Mouse (Mus musculus) ES-Bruce4 (cell line): ENCODE results near the gene Dot1l. TPM values are rescaled to one million over a fixed set of nuclear protein-coding genes. Genes with fewer than 3 reads are reported as not detected.
"Not testable (repeated sequence)": the region's sequence is repeated elsewhere in the genome, so short reads cannot be mapped to it uniquely, and the experiment has no call there.

Experiments
- H3K27ac ChIP-seq: 2 replicates; pipeline ENCODE4 v1.5.1; 2012; ENCODE audit warnings: low read length, inconsistent platforms; ENCODE audit not compliant: insufficient read depth
- H3K27me3 ChIP-seq: 2 replicates; pipeline ENCODE4 v1.6.1; 2012; ENCODE audit warnings: mild to moderate bottlenecking, low read length, inconsistent platforms; ENCODE audit not compliant: control insufficient read depth, poor library complexity, insufficient read depth, severe bottlenecking
- H3K36me3 ChIP-seq: 2 replicates; pipeline ENCODE4 v1.6.1; 2012; ENCODE audit warnings: inconsistent platforms, mild to moderate bottlenecking, low read length, moderate library complexity; ENCODE audit not compliant: control insufficient read depth, poor library complexity, insufficient read depth, severe bottlenecking
- H3K4me1 ChIP-seq: one replicate; pipeline ENCODE4 v1.8.1; 2011; ENCODE audit warnings: low read length; ENCODE audit not compliant: control insufficient read depth, insufficient read depth
- H3K4me3 ChIP-seq: 2 replicates; pipeline ENCODE4 v1.5.1; 2011; ENCODE audit warnings: low read depth, mild to moderate bottlenecking, low read length
- H3K9ac ChIP-seq: 2 replicates; pipeline ENCODE4 v1.6.1; 2012; ENCODE audit warnings: low read depth, mild to moderate bottlenecking, inconsistent platforms; ENCODE audit not compliant: poor library complexity, severe bottlenecking
- H3K9me3 ChIP-seq: replicated peaks from 2 replicates; pipeline ENCODE4 v1.6.1; 2012; ENCODE audit warnings: mild to moderate bottlenecking, low read length, inconsistent platforms; ENCODE audit not compliant: control insufficient read depth, poor library complexity, insufficient read depth, severe bottlenecking
- CTCF ChIP-seq: IDR thresholded peaks from one replicate; pipeline ENCODE4 v1.8.1; 2011; ENCODE audit warnings: low read depth, low read length
- EP300 ChIP-seq: IDR thresholded peaks from 2 replicates; pipeline ENCODE4 v1.6.1; 2011; ENCODE audit warnings: low read depth, low read length; ENCODE audit not compliant: insufficient read depth
- POLR2A ChIP-seq: IDR thresholded peaks from one replicate; pipeline ENCODE4 v1.8.1; 2011; ENCODE audit warnings: low read length; ENCODE audit not compliant: insufficient read depth
- polyA plus RNA-seq: library from polyadenylated mRNA; stranded (reverse); fragments of >200 nt; gene quantifications from 2 replicates; pipeline ENCODE4 v1.2.4, GENCODE M21; 2011; ENCODE audit warnings: low read depth; ENCODE audit not compliant: missing spikeins, insufficient read depth, insufficient read length

Gene Dot1l
- polyA plus RNA-seq, 1 experiment: 42.6 TPM

GRCm38 (mm10) chr10:80817164-80817563 lies 62.2 kb downstream of the Dot1l start:
- Histone ChIP-seq H3K36me3 (no peaks in the 10 kb centered on the region), H3K4me3 (no peak overlapping the region), H3K9me3 (no peaks in the 10 kb centered on the region), H3K9ac (no peak overlapping the region), H3K27ac (no peak overlapping the region), H3K27me3 (no peaks in the 10 kb centered on the region), H3K4me1 (no peaks in the 10 kb centered on the region)
- TF ChIP-seq POLR2A (no peak), CTCF (no peak), EP300 (no peak)

- not testable (repeated sequence) for H3K36me3 ChIP-seq, H3K4me1 ChIP-seq, H3K4me3 ChIP-seq, H3K27ac ChIP-seq, H3K27me3 ChIP-seq, H3K9me3 ChIP-seq, H3K9ac ChIP-seq
These were observed 62.9 kb downstream of the Dot1l start for GRCm38 (mm10) chr10:80817955-80818354.

- no peak for TF ChIP-seq CTCF
- TF ChIP-seq POLR2A: no peak
- TF ChIP-seq EP300: no peak
- Histone ChIP-seq H3K27me3 (no peaks in the 10 kb centered on the region), H3K36me3 (no peaks in the 10 kb centered on the region), H3K9ac (no peak overlapping the region), H3K4me1 (no peaks in the 10 kb centered on the region), H3K9me3 (no peaks in the 10 kb centered on the region), H3K27ac (no peak overlapping the region), H3K4me3 (no peak overlapping the region)
These were observed 63.7 kb downstream of the Dot1l start for GRCm38 (mm10) chr10:80818599-80819281.

GRCm38 (mm10) chr10:80819406-80819805 lies 64.4 kb downstream of the Dot1l start:
- Histone ChIP-seq H3K4me3 (no peak overlapping the region), H3K27ac (no peak overlapping the region), H3K27me3 (no peaks in the 10 kb centered on the region), H3K9ac (no peak overlapping the region), H3K9me3 (no peaks in the 10 kb centered on the region), H3K36me3 (no peaks in the 10 kb centered on the region), H3K4me1 (no peaks in the 10 kb centered on the region)
- TF ChIP-seq CTCF: no peak

GRCm38 (mm10) chr10:80821991-80822390 lies 67.0 kb downstream of the Dot1l start:
- TF ChIP-seq POLR2A (no peak), EP300 (no peak)
- H3K27ac ChIP-seq: no peak overlapping the region
- no peaks in the 10 kb centered on the region for H3K27me3 ChIP-seq
- H3K4me1 ChIP-seq: no peaks in the 10 kb centered on the region
- no peak overlapping the region for H3K9ac ChIP-seq
- H3K9me3 ChIP-seq: no peaks in the 10 kb centered on the region
- no peak overlapping the region for H3K4me3 ChIP-seq
- H3K36me3 ChIP-seq: no peaks in the 10 kb centered on the region

- Histone ChIP-seq H3K9ac (no peak overlapping the region), H3K36me3 (no peaks in the 10 kb centered on the region), H3K27ac (no peak overlapping the region), H3K4me3 (no peak overlapping the region), H3K4me1 (no peaks in the 10 kb centered on the region), H3K27me3 (no peaks in the 10 kb centered on the region), H3K9me3 (no peaks in the 10 kb centered on the region)
- no peak for TF ChIP-seq CTCF
- TF ChIP-seq EP300: no peak
These were observed 67.5 kb downstream of the Dot1l start for GRCm38 (mm10) chr10:80822528-80822927.
